Mouse (Mus musculus) CH12.LX (cell line): ENCODE results near the gene Slc34a2.

Source experiments
- EP300 ChIP-seq: IDR thresholded peaks from 2 replicates; pipeline ENCODE4 v1.6.1; 2011; ENCODE audit warnings: low read length, improper control_type of control experiment
- HCFC1 ChIP-seq: IDR thresholded peaks from 2 replicates; pipeline ENCODE4 v1.6.1; 2012; ENCODE audit warnings: low read depth, mild to moderate bottlenecking, inconsistent platforms, low read length, improper control_type of control experiment
- MAZ ChIP-seq: IDR thresholded peaks from 2 replicates; pipeline ENCODE4 v1.6.1; 2012; ENCODE audit warnings: low read depth, mild to moderate bottlenecking, inconsistent platforms, low read length, improper control_type of control experiment, moderate library complexity
- MYC ChIP-seq: IDR thresholded peaks from 2 replicates; pipeline ENCODE4 v1.6.1; 2011; ENCODE audit warnings: low read depth, mild to moderate bottlenecking, improper control_type of control experiment, low read length
- RAD21 ChIP-seq: IDR thresholded peaks from 2 replicates; pipeline ENCODE4 v1.6.1; 2011; ENCODE audit warnings: low read depth, mild to moderate bottlenecking, low read length, improper control_type of control experiment, moderate library complexity

DNA sequence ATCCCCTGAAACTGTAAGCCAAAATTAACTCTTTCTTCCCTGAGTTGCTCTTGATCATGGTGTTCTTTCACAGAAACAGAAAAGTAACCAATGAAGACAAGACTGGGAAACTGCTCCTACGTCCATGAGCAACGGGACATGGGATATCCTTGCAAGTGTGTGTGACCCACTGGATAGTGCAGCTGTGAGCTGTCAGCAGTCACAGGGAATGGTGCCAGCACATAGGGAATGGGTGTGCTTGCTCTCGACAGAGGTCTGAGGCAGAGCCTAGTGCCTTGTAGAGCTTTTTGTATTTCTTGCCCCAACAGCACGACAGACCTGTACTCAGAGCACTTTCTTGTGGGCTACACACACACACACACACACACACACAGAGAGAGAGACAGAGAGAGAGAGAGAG lies 68.2 kb downstream of the Slc34a2 start:
- TF ChIP-seq EP300, result no peak
- no peak for TF ChIP-seq HCFC1
- TF ChIP-seq MAZ, result no peak
- TF ChIP-seq MYC, result no peak
- no peak for TF ChIP-seq RAD21
